Mouse (Mus musculus) MEL (cell line): ENCODE measurements at regions not wholly inside any gene's neighbourhood (a gene's known extent, or its start where the extent isn't known, plus 50 kb on each side); places are given as distances from the start of the nearest gene placed in this dataset.

Experiments
- CTCF ChIP-seq, 3 experiments: IDR thresholded peaks in 2 of 3; conservative IDR thresholded peaks in 1 of 3; 2 replicates each; pipeline ENCODE4 v1.5.1; 2011 to 2012; ENCODE audit warnings: low read length in 3 of 3, low read depth in 2 of 3, mild to moderate bottlenecking in 2 of 3, improper control_type of control experiment in 1 of 3, inconsistent platforms in 1 of 3, mixed read lengths in 1 of 3, moderate library complexity in 1 of 3; ENCODE audit not compliant: control insufficient read depth in 1 of 3, insufficient read depth in 1 of 3, poor library complexity in 1 of 3, severe bottlenecking in 1 of 3
- EP300 ChIP-seq, 2 experiments: IDR thresholded peaks; 2 replicates each; pipeline ENCODE4 v1.6.1; 2011; ENCODE audit warnings: improper control_type of control experiment in 2 of 2, low read length in 2 of 2, low read depth in 1 of 2, mild to moderate bottlenecking in 1 of 2
- GATA1 ChIP-seq: IDR thresholded peaks from 2 replicates; pipeline ENCODE4 v1.6.1; 2011; ENCODE audit warnings: low read depth, low read length, improper control_type of control experiment
- POLR2A ChIP-seq, 2 experiments: IDR thresholded peaks; 2 replicates each; pipeline ENCODE4 v1.6.1; 2011 to 2012; ENCODE audit warnings: low read length in 2 of 2, mild to moderate bottlenecking in 2 of 2, control low read depth in 1 of 2, improper control_type of control experiment in 1 of 2, low read depth in 1 of 2, moderate library complexity in 1 of 2; ENCODE audit not compliant: control insufficient read depth in 1 of 2, insufficient read depth in 1 of 2, poor library complexity in 1 of 2
- POLR2AphosphoS2 ChIP-seq: IDR thresholded peaks from 2 replicates; pipeline ENCODE4 v1.6.1; 2011; ENCODE audit warnings: low read length, improper control_type of control experiment
- RCOR1 ChIP-seq: IDR thresholded peaks from 2 replicates; pipeline ENCODE4 v1.6.1; 2012; ENCODE audit warnings: low read depth, mild to moderate bottlenecking, inconsistent platforms, low read length, improper control_type of control experiment
- TBP ChIP-seq: IDR thresholded peaks from 2 replicates; pipeline ENCODE4 v1.8.0; 2011; ENCODE audit warnings: low read depth, low read length, improper control_type of control experiment
- USF2 ChIP-seq, 2 experiments: IDR thresholded peaks; 2 replicates each; pipeline ENCODE4 v1.6.1; 2011 to 2012; ENCODE audit warnings: improper control_type of control experiment in 2 of 2, low read length in 2 of 2, borderline replicate concordance in 1 of 2, inconsistent platforms in 1 of 2, low read depth in 1 of 2, mild to moderate bottlenecking in 1 of 2; ENCODE audit not compliant: insufficient read depth in 1 of 2

- TF ChIP-seq TBP (no peak), RCOR1 (no peak), EP300 (IDR thresholded peaks at IDR 0.05; ENCODE audit: low read depth in 1 of 2, low read length in 2 of 2) (no peak), USF2 (IDR thresholded peaks at IDR 0.05; ENCODE audit: borderline replicate concordance in 1 of 2, insufficient read depth in 1 of 2, low read depth in 1 of 2, low read length in 2 of 2) (no peak), CTCF (IDR thresholded peaks at IDR 0.05 in 2 of 3, conservative IDR thresholded peaks at IDR 0.05 in 1 of 3; ENCODE audit: control insufficient read depth in 1 of 3, insufficient read depth in 1 of 3, low read depth in 2 of 3, low read length in 3 of 3, poor library complexity in 1 of 3, severe bottlenecking in 1 of 3) (no peak), GATA1 (no peak), POLR2AphosphoS2 (no peak), POLR2A (IDR thresholded peaks at IDR 0.05; ENCODE audit: control insufficient read depth in 1 of 2, insufficient read depth in 1 of 2, low read depth in 1 of 2, low read length in 2 of 2, poor library complexity in 1 of 2) (no peak)
These were observed 183.5 kb upstream of the Stt3b start for GRCm38 (mm10) chr9:115493765-115494164.
